Comparison of ENCODE assay signal across 18 mouse cellular contexts in the genomic region with DNA sequence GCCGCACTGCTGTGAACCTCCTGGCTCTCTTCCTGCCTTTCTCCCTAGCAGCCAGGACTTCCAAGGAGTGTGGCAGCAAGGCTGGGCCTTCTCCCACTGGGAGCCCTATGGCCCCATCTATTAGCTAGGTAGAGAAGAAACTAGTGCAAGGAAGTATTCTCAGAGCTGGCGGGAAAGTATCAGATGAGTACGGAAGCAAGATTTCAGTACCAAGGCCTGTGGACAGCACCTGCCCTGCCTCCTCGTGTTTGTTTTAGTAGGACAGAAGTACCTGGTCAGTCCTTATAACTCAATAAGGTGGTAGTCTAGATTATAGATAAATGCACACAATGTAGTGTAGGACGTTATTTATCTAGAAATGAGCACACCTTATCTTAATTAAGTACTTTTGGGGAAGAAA.
A peak's percentile ranks its signal among the peaks of the same experiment; 100 is the strongest.
DNase-seq lines count a peak whose midpoint lies in the region; ATAC-seq and TF ChIP-seq lines count a peak whose summit lies in the region.
"Had no signal": no experiment of that assay in that cellular context is flagged by ENCODE, and none has a peak within 500 bp of the region (broad histone marks: within the 10 kb centered on the region; RNA-seq: fewer than 3 reads in every experiment).

No protein-coding gene starts in this region.

- H3K4me2 ChIP-seq in kidney, postnatal 0 days (ENCODE audit: low read length) = no peak overlapping the region
- H3K4me2 ChIP-seq in kidney, embryonic 15.5 days = no peak overlapping the region
- no peak overlapping the region for H3K4me2 ChIP-seq in limb, embryonic 14.5 days (replicated peaks; ENCODE audit: low read depth, low read length, severe bottlenecking)
- H3K4me2 ChIP-seq: heart, embryonic 11.5 days; limb, embryonic 12.5 days; liver, embryonic 15.5 days had no signal

- no peaks in the 10 kb centered on the region for H3K4me1 ChIP-seq in kidney, postnatal 0 days (replicated peaks; ENCODE audit: insufficient read depth, low read length)
- H3K4me1 ChIP-seq in kidney, embryonic 15.5 days = no peaks in the 10 kb centered on the region
- H3K4me1 ChIP-seq in limb, embryonic 14.5 days (ENCODE audit: control insufficient read depth, insufficient read depth, low read length) = no peaks in the 10 kb centered on the region
- no peaks in the 10 kb centered on the region for H3K4me1 ChIP-seq in thymus, adult 2 months (replicated peaks; ENCODE audit: control insufficient read depth, insufficient read depth, low read length)
- H3K4me1 ChIP-seq: limb, embryonic 12.5 days; liver, embryonic 15.5 days had no signal

- H3K27me3 ChIP-seq in kidney, postnatal 0 days (ENCODE audit: insufficient read depth, low read length) = no peaks in the 10 kb centered on the region
- H3K27me3 ChIP-seq in kidney, embryonic 15.5 days = no peaks in the 10 kb centered on the region
- H3K27me3 ChIP-seq in limb, embryonic 14.5 days (ENCODE audit: control insufficient read depth, insufficient read depth, low read length) = no peaks in the 10 kb centered on the region
- H3K27me3 ChIP-seq in thymus, adult 2 months (ENCODE audit: control insufficient read depth, insufficient read depth, low read length) = no peaks in the 10 kb centered on the region
- H3K27me3 ChIP-seq: limb, embryonic 12.5 days; liver, embryonic 15.5 days had no signal

- H3K4me3 ChIP-seq in kidney, postnatal 0 days (replicated peaks; ENCODE audit: low read depth, low read length) = no peak overlapping the region
- H3K4me3 ChIP-seq in kidney, embryonic 15.5 days (replicated peaks) = no peak overlapping the region
- H3K4me3 ChIP-seq in limb, embryonic 14.5 days (replicated peaks; ENCODE audit: low read length) = no peak overlapping the region
- no peak overlapping the region for H3K4me3 ChIP-seq in thymus, adult 2 months (ENCODE audit: control insufficient read depth, insufficient read depth, low read length)
- H3K4me3 ChIP-seq: erythroblast, embryonic 14.5 days; limb, embryonic 12.5 days; liver, embryonic 15.5 days had no signal

- ATAC-seq in kidney, postnatal 0 days (replicated peaks; ENCODE audit: low FRiP score, low read depth) = no peak
- ATAC-seq in kidney, embryonic 15.5 days (replicated peaks; ENCODE audit: low FRiP score) = no peak
- ATAC-seq in limb, embryonic 14.5 days (ENCODE audit: low FRiP score, low read depth) = no peak

- H3K36me3 ChIP-seq in kidney, postnatal 0 days (ENCODE audit: insufficient read depth, low read length) = no peaks in the 10 kb centered on the region
- no peaks in the 10 kb centered on the region for H3K36me3 ChIP-seq in kidney, embryonic 15.5 days
- no peaks in the 10 kb centered on the region for H3K36me3 ChIP-seq in limb, embryonic 14.5 days (ENCODE audit: control insufficient read depth, insufficient read depth, low read length)
- no peaks in the 10 kb centered on the region for H3K36me3 ChIP-seq in thymus, adult 2 months (ENCODE audit: control insufficient read depth, insufficient read depth, low read length)
- H3K36me3 ChIP-seq: limb, embryonic 12.5 days; liver, embryonic 15.5 days had no signal

- peak; percentile 21 for DNase-seq in kidney, postnatal 0 days (ENCODE audit: low spot score)
- peak; percentile 16 for DNase-seq in ZHBTc4 (ENCODE audit: low read depth, low spot score)
- DNase-seq in embryo, embryonic 11.5 days (ENCODE audit: low read depth, low spot score) = peak; percentile 24
- peak; percentile 71 for DNase-seq in limb, embryonic 14.5 days (ENCODE audit: low spot score)
- DNase-seq in thymus, postnatal 14 days = no peak
- DNase-seq in thymus, adult 2 months = no peak
- DNase-seq: cerebellum, postnatal 36 days; forebrain, postnatal 0 days; gastrocnemius, postnatal 25 days; kidney, adult 18-20 months; midbrain, embryonic 14.5 days; right cerebral cortex, postnatal 25 days had no signal

- WGBS in kidney, postnatal 0 days = 48% methylated on average over 5 of the region's 5 CpGs
- 49% methylated on average over 5 of the region's 5 CpGs for whole genome bisulfite sequencing in kidney, embryonic 15.5 days
- WGBS in limb, embryonic 14.5 days = 41% methylated on average over 5 of the region's 5 CpGs
- WGBS in thymus, adult 2 months = 60% methylated on average over 5 of the region's 5 CpGs

- TF ChIP-seq POLR2A in limb, embryonic 14.5 days (IDR thresholded peaks at IDR 0.05; ENCODE audit: borderline replicate concordance, extremely low read depth, insufficient read depth, insufficient read length) = no peak
- no peak for TF ChIP-seq POLR2A in thymus, adult 2 months (IDR thresholded peaks at IDR 0.05; ENCODE audit: control insufficient read depth, extremely low read depth, insufficient read depth, low read length, poor library complexity)

- no peaks in the 10 kb centered on the region for H3K9me3 ChIP-seq in kidney, postnatal 0 days (replicated peaks; ENCODE audit: low read length)
- no peaks in the 10 kb centered on the region for H3K9me3 ChIP-seq in kidney, embryonic 15.5 days (replicated peaks)
- H3K9me3 ChIP-seq in limb, embryonic 14.5 days (ENCODE audit: control insufficient read depth, low read length) = no peaks in the 10 kb centered on the region
- H3K9me3 ChIP-seq: limb, embryonic 12.5 days; liver, embryonic 15.5 days had no signal

- H3K9ac ChIP-seq in kidney, postnatal 0 days (ENCODE audit: low read depth, low read length) = no peak overlapping the region
- H3K9ac ChIP-seq in kidney, embryonic 15.5 days = no peak overlapping the region
- H3K9ac ChIP-seq in limb, embryonic 14.5 days (ENCODE audit: low read depth, low read length, severe bottlenecking) = no peak overlapping the region
- H3K9ac ChIP-seq: forebrain, postnatal 0 days; limb, embryonic 12.5 days; liver, embryonic 15.5 days had no signal

- no peak; the same call in 1 of the 2 replicates for TF ChIP-seq CTCF in kidney, postnatal 0 days (IDR thresholded peaks at IDR 0.05; ENCODE audit: low read depth)
- TF ChIP-seq CTCF in thymus, adult 2 months (IDR thresholded peaks at IDR 0.05; ENCODE audit: borderline replicate concordance, control insufficient read depth, extremely low read depth, insufficient read depth, low read length, poor library complexity) = no peak

- H3K27ac ChIP-seq in kidney, postnatal 0 days = no peak overlapping the region
- no peak overlapping the region for H3K27ac ChIP-seq in kidney, embryonic 15.5 days
- H3K27ac ChIP-seq in limb, embryonic 14.5 days (replicated peaks; ENCODE audit: low read depth, low read length) = no peak overlapping the region
- no peak overlapping the region for H3K27ac ChIP-seq in thymus, adult 2 months (ENCODE audit: control insufficient read depth, insufficient read depth, low read length)
- H3K27ac ChIP-seq: limb, embryonic 12.5 days; liver, embryonic 15.5 days; macrophage had no signal

Comparison
In these comparisons a context has a peak if more than half of its experiments do, and no peak if none do; other contexts are left out.
1. DNase-seq: peak in kidney, postnatal 0 days (single experiment), ZHBTc4 (single experiment), embryo, embryonic 11.5 days (single experiment) and limb, embryonic 14.5 days (single experiment); none in thymus, postnatal 14 days (single experiment) and thymus, adult 2 months (single experiment).